Mouse (Mus musculus) frontal cortex, adult 2 months (tissue): ENCODE measurements around the gene Nup107. TPM values are rescaled to one million over a fixed set of nuclear protein-coding genes. Genes with fewer than 3 reads are reported as not detected.

Source experiments
- DNase-seq, 2 experiments: peaks; one replicate each; pipeline ENCODE4 v3.0.0; 2022; ENCODE audit warnings: low spot score in 1 of 2; ENCODE audit errors: extremely low spot score in 1 of 2
- polyA plus RNA-seq: library from polyadenylated mRNA; depleted of rRNA; stranded (reverse); fragments of >200 nt; gene quantifications from 2 replicates; pipeline ENCODE4 v1.2.3, GENCODE M21; 2012

Gene Nup107
- polyA plus RNA-seq, 1 experiment = 17.8 TPM

GRCm38 (mm10) chr10:117803870-117804850 lies 11.7 kb upstream of the Nup107 start:
- DNase-seq = no peak

GRCm38 (mm10) chr10:117801886-117802285 lies 9.4 kb upstream of the Nup107 start:
- DNase-seq = no peak

GRCm38 (mm10) chr10:117799806-117800205 lies 7.3 kb upstream of the Nup107 start:
- DNase-seq = no peak

- no peak for DNase-seq
Measured at GRCm38 (mm10) chr10:117798436-117799035, 6.0 kb upstream of the Nup107 start.

- DNase-seq = no peak
Measured at GRCm38 (mm10) chr10:117797684-117798083, 5.2 kb upstream of the Nup107 start.

- DNase-seq = no peak
Measured at GRCm38 (mm10) chr10:117797106-117797505, 4.6 kb upstream of the Nup107 start.

GRCm38 (mm10) chr10:117796181-117796580 lies 3.7 kb upstream of the Nup107 start:
- DNase-seq = no peak

GRCm38 (mm10) chr10:117795206-117795605 lies 2.7 kb upstream of the Nup107 start:
- no peak for DNase-seq

GRCm38 (mm10) chr10:117793436-117794030 lies 1.0 kb upstream of the Nup107 start:
- DNase-seq = no peak

GRCm38 (mm10) chr10:117791171-117791470 lies 1.4 kb downstream of the Nup107 start:
- no peak for DNase-seq

GRCm38 (mm10) chr10:117790421-117791170 lies 1.9 kb downstream of the Nup107 start:
- no peak for DNase-seq

- DNase-seq = no peak
Measured at GRCm38 (mm10) chr10:117790011-117790410, 2.5 kb downstream of the Nup107 start.

GRCm38 (mm10) chr10:117784646-117785045 lies 7.9 kb downstream of the Nup107 start:
- DNase-seq = no peak

- no peak for DNase-seq
Measured at GRCm38 (mm10) chr10:117783786-117784420, 8.6 kb downstream of the Nup107 start.

- DNase-seq = no peak
Measured at GRCm38 (mm10) chr10:117782491-117783260, 9.8 kb downstream of the Nup107 start.

GRCm38 (mm10) chr10:117782056-117782455 lies 10.4 kb downstream of the Nup107 start:
- DNase-seq = no peak

GRCm38 (mm10) chr10:117781021-117781725 lies 11.3 kb downstream of the Nup107 start:
- DNase-seq = no peak

GRCm38 (mm10) chr10:117780306-117780911 lies 12.1 kb downstream of the Nup107 start:
- no peak for DNase-seq
